Comparison of ENCODE assay signal across 9 mouse cellular contexts in genomic region chr16:25407204-25407886, GRCm38 (mm10).
A peak's percentile ranks its signal among the peaks of the same experiment; 100 is the strongest.
DNase-seq lines count a peak whose midpoint lies in the region; ATAC-seq and TF ChIP-seq lines count a peak whose summit lies in the region.
"Had no signal": no experiment of that assay in that cellular context is flagged by ENCODE, and none has a peak within 500 bp of the region (broad histone marks: within the 10 kb centered on the region; RNA-seq: fewer than 3 reads in every experiment).

No protein-coding gene starts in this region.

- H3K36me3 ChIP-seq in hindbrain, embryonic 14.5 days (replicated peaks; ENCODE audit: control insufficient read depth, insufficient read depth): no peaks in the 10 kb centered on the region

- H3K4me1 ChIP-seq in hindbrain, embryonic 14.5 days (replicated peaks; ENCODE audit: control insufficient read depth, insufficient read depth, low read length): peaks cover 12% of the 10 kb centered on the region

- H3K27me3 ChIP-seq in hindbrain, embryonic 14.5 days (ENCODE audit: control insufficient read depth, insufficient read depth, low read length): no peaks in the 10 kb centered on the region

- H3K9me3 ChIP-seq in hindbrain, embryonic 14.5 days (ENCODE audit: control insufficient read depth, low read length): no peaks in the 10 kb centered on the region

- no peak for TF ChIP-seq CTCF in gastrocnemius, adult 2 months (IDR thresholded peaks at IDR 0.05)

- ATAC-seq in hindbrain, embryonic 14.5 days (ENCODE audit: low FRiP score): peak; percentile 81
- ATAC-seq: CD4-positive, CD25-positive, alpha-beta regulatory T cell, adult 4 months had no signal

- 31% methylated on average over 8 of the region's 8 CpGs for WGBS in hindbrain, embryonic 14.5 days

- intact Hi-C loops in gastrocnemius, adult 2 months (cut with DNase I): no loop called here

- DNase-seq in gastrocnemius, adult 2 months: peak; percentile 21
- no peak for DNase-seq in gastrocnemius, postnatal 25 days
- peak; percentile 82 for DNase-seq in NIH3T3 (ENCODE audit: low read depth)
- peak; percentile 56 for DNase-seq in hindbrain, embryonic 14.5 days (ENCODE audit: low spot score)
- DNase-seq in lung, postnatal 36 days: peak; percentile 72
- no peak for DNase-seq in T-cell, adult 2 months (ENCODE audit: low spot score)
- DNase-seq in cerebellum, adult 8-10 months: no peak
- no peak for DNase-seq in adrenal gland, postnatal 4 days (ENCODE audit: low spot score in 2 of 2)

- peak overlapping the region; percentile 10; the same call in 1 of the 2 replicates for H3K4me2 ChIP-seq in hindbrain, embryonic 14.5 days (replicated peaks)

- no peak overlapping the region for H3K4me3 ChIP-seq in gastrocnemius, adult 2 months
- no peak overlapping the region for H3K4me3 ChIP-seq in hindbrain, embryonic 14.5 days (replicated peaks; ENCODE audit: low read length)

- no peak overlapping the region for H3K9ac ChIP-seq in hindbrain, embryonic 14.5 days

- no peak overlapping the region for H3K27ac ChIP-seq in gastrocnemius, adult 2 months
- peak overlapping the region; percentile 51 for H3K27ac ChIP-seq in hindbrain, embryonic 14.5 days

Comparison
In these comparisons a context has a peak if more than half of its experiments do, and no peak if none do; other contexts are left out.
1. DNase-seq: peak in gastrocnemius, adult 2 months (single experiment), NIH3T3 (single experiment), hindbrain, embryonic 14.5 days (single experiment) and lung, postnatal 36 days (single experiment); none in gastrocnemius, postnatal 25 days (single experiment), T-cell, adult 2 months (single experiment), cerebellum, adult 8-10 months (single experiment) and adrenal gland, postnatal 4 days (0 of 2).